Mouse (Mus musculus) forebrain, embryonic 11.5 days (tissue): Measurements from ENCODE around the gene Gsg1. TPM values are rescaled to one million over a fixed set of nuclear protein-coding genes. Genes with fewer than 3 reads are reported as not detected.

Experiments used
- ATAC-seq: fragments of 200-750 bp; cut with Nextera tagmentation; replicated peaks from 2 replicates; pipeline ENCODE4 v1.8.0; 2017; ENCODE audit warnings: moderate TSS enrichment; ENCODE audit not compliant: low FRiP score
- DNase-seq: peaks from one replicate; pipeline ENCODE4 v3.0.0-alpha.2; 2017; ENCODE audit warnings: low spot score
- H3K27ac ChIP-seq: fragments of 300-500 bp; sonication (generic); 2 replicates; pipeline ENCODE4 v1.5.1; 2014; ENCODE audit warnings: low read depth, low read length
- H3K27me3 ChIP-seq: fragments of 300-500 bp; sonication (generic); 2 replicates; pipeline ENCODE4 v1.6.1; 2014; ENCODE audit warnings: mild to moderate bottlenecking, low read length, mixed read lengths; ENCODE audit not compliant: control insufficient read depth, insufficient read depth
- H3K36me3 ChIP-seq: fragments of 300-500 bp; sonication (generic); 2 replicates; pipeline ENCODE4 v1.6.1; 2014; ENCODE audit warnings: mild to moderate bottlenecking, low read length, moderate library complexity, mixed read lengths; ENCODE audit not compliant: control insufficient read depth, insufficient read depth
- H3K4me1 ChIP-seq: fragments of 300-500 bp; sonication (generic); replicated peaks from 2 replicates; pipeline ENCODE4 v1.6.1; 2014; ENCODE audit warnings: low read length, mixed read lengths; ENCODE audit not compliant: control insufficient read depth, insufficient read depth
- H3K4me2 ChIP-seq: fragments of 300-500 bp; sonication (generic); 2 replicates; pipeline ENCODE4 v1.6.1; 2014; ENCODE audit warnings: low read depth, mild to moderate bottlenecking, low read length, moderate library complexity, mixed read lengths; ENCODE audit not compliant: severe bottlenecking
- H3K4me3 ChIP-seq: fragments of 300-500 bp; sonication (generic); 2 replicates; pipeline ENCODE4 v1.5.1; 2014; ENCODE audit warnings: low read depth, low read length
- H3K9ac ChIP-seq: fragments of 300-500 bp; sonication (generic); 2 replicates; pipeline ENCODE4 v1.6.1; 2014; ENCODE audit warnings: low read length
- H3K9me3 ChIP-seq: fragments of 300-500 bp; sonication (generic); 2 replicates; pipeline ENCODE4 v1.6.1; 2016; ENCODE audit warnings: low read length, mixed read lengths; ENCODE audit not compliant: control insufficient read depth
- WGBS: fragments of 180-500 bp; shearing (Covaris S2); extraction: QIAGEN DNeasy Blood & Tissue Kit; methylation state at CpG from one replicate; pipeline ENCODE4 v1.1.7; 2014; 5-methylcytosine and 5-hydroxymethylcytosine counted together
- polyA plus RNA-seq: library from polyadenylated mRNA; unstranded; fragments of >200 nt; fragmentation: Nextera tagmentation; extraction: Ambion mirVana; gene quantifications from 2 replicates; pipeline ENCODE4 v1.2.1, GENCODE M21; 2014

Gene Gsg1
- polyA plus RNA-seq, 1 experiment from 2014 or later: 0.99 TPM

DNA sequence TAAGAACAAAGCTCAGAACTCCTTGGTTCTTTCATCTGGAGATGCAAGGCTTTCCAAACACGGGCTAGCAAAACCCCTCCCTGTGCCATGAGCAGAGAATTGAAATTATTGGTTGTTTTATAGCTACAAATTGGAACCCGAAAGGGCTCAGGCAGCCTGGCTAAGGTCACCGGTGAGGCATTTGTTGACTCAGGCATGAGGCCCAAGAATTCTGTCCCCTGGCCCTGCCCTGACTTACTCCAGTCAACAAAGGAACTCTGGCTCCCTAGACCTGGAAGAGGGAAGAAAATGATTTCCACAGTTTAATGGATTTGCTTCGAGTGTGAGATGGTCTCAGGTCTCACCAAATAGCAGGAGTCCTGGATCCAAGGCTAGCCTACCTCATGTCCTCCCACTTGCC lies 38.2 kb upstream of the Gsg1 start:
- ATAC-seq: no peak
- no peak overlapping the region for H3K4me2 ChIP-seq
- no peaks in the 10 kb centered on the region for H3K27me3 ChIP-seq
- whole genome bisulfite sequencing: 78% methylated on average over 4 of the region's 4 CpGs
- H3K36me3 ChIP-seq: no peaks in the 10 kb centered on the region
- no peak overlapping the region for H3K4me3 ChIP-seq
- H3K9me3 ChIP-seq: no peaks in the 10 kb centered on the region
- no peak overlapping the region for H3K9ac ChIP-seq
- no peak overlapping the region for H3K27ac ChIP-seq
- no peak for DNase-seq
- H3K4me1 ChIP-seq: no peaks in the 10 kb centered on the region

- no peaks in the 10 kb centered on the region for H3K4me1 ChIP-seq
- H3K36me3 ChIP-seq: no peaks in the 10 kb centered on the region
- DNase-seq (no peak), ATAC-seq (no peak)
- whole genome bisulfite sequencing: 62% methylated on average over 10 of the region's 10 CpGs
- H3K4me2 ChIP-seq: no peak overlapping the region
- H3K9me3 ChIP-seq: no peaks in the 10 kb centered on the region
- no peak overlapping the region for H3K27ac ChIP-seq
- no peaks in the 10 kb centered on the region for H3K27me3 ChIP-seq
- H3K4me3 ChIP-seq: no peak overlapping the region
- H3K9ac ChIP-seq: no peak overlapping the region
Measured at GRCm38 (mm10) chr6:135279856-135280255, 25.7 kb upstream of the Gsg1 start.

- no peak for ATAC-seq
- DNase-seq: no peak
- no peak overlapping the region for H3K27ac ChIP-seq
- no peak overlapping the region for H3K4me2 ChIP-seq
- no peak overlapping the region for H3K4me3 ChIP-seq
- H3K9ac ChIP-seq: no peak overlapping the region
- H3K36me3 ChIP-seq: no peaks in the 10 kb centered on the region
- H3K27me3 ChIP-seq: no peaks in the 10 kb centered on the region
- 79% methylated on average over 5 of the region's 5 CpGs for WGBS
- no peaks in the 10 kb centered on the region for H3K9me3 ChIP-seq
- no peaks in the 10 kb centered on the region for H3K4me1 ChIP-seq
Measured at GRCm38 (mm10) chr6:135279286-135279685, 25.1 kb upstream of the Gsg1 start.

DNA sequence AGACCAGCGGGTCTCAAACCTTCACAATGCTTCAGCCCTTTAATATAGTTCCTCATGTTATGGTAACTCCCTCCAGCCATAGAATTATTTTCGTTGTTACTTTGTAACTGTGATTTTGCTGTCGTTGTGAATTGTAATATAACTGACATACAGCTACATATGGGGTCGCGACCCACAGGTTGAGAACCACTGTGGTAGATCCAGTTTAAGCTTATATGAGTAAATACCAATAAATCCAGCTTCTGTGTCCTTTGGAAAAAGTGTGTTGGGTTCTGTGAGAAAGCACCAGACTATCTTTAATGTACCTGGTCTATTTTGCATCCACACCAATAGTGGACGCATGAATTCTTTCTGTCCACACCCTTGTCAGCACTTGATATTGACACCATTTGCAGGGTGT lies 24.2 kb upstream of the Gsg1 start:
- Histone ChIP-seq H3K4me3 (no peak overlapping the region), H3K27ac (no peak overlapping the region), H3K4me1 (no peaks in the 10 kb centered on the region), H3K9ac (no peak overlapping the region), H3K36me3 (no peaks in the 10 kb centered on the region), H3K9me3 (no peaks in the 10 kb centered on the region), H3K27me3 (no peaks in the 10 kb centered on the region), H3K4me2 (no peak overlapping the region)
- WGBS: 91% methylated on average over 6 of the region's 6 CpGs
- DNase-seq: no peak
- no peak for ATAC-seq

GRCm38 (mm10) chr6:135276474-135277295 lies 22.5 kb upstream of the Gsg1 start:
- H3K9me3 ChIP-seq: no peaks in the 10 kb centered on the region
- no peak overlapping the region for H3K27ac ChIP-seq
- no peak overlapping the region for H3K9ac ChIP-seq
- H3K36me3 ChIP-seq: no peaks in the 10 kb centered on the region
- WGBS: 83% methylated on average over 6 of the region's 6 CpGs
- DNase-seq: no peak
- no peak overlapping the region for H3K4me2 ChIP-seq
- H3K27me3 ChIP-seq: no peaks in the 10 kb centered on the region
- no peak overlapping the region for H3K4me3 ChIP-seq
- no peaks in the 10 kb centered on the region for H3K4me1 ChIP-seq
- no peak for ATAC-seq

DNA sequence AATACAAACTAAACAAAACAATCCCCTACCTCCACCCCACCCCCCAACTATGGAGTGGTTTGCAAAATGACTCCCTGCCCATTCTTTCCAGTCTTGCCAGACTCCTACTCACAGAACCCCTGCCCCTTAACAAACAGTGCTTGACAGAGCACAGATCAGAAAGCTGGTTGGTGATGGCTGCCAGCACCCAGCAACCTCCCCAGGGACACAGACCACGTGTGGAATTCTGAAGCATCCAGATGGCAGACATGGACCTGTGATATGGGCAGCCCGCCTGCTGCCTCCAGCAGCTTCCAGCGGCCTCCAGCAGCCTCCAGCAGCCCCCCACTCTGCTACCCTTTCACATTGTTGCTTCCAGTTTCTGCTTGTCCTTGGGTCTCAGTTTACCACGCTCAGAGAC lies 21.1 kb upstream of the Gsg1 start:
- Histone ChIP-seq H3K9ac (no peak overlapping the region), H3K9me3 (no peaks in the 10 kb centered on the region), H3K36me3 (no peaks in the 10 kb centered on the region), H3K27me3 (no peaks in the 10 kb centered on the region), H3K4me3 (no peak overlapping the region), H3K4me2 (no peak overlapping the region), H3K27ac (no peak overlapping the region), H3K4me1 (no peaks in the 10 kb centered on the region)
- ATAC-seq (no peak), DNase-seq (no peak)
- 75% methylated on average over 4 of the region's 4 CpGs for WGBS

- DNase-seq: no peak
- no peak overlapping the region for H3K9ac ChIP-seq
- H3K27me3 ChIP-seq: no peaks in the 10 kb centered on the region
- 91% methylated on average over 6 of the region's 6 CpGs for WGBS
- no peak overlapping the region for H3K27ac ChIP-seq
- ATAC-seq: no peak
- H3K4me3 ChIP-seq: no peak overlapping the region
- no peak overlapping the region for H3K4me2 ChIP-seq
- H3K9me3 ChIP-seq: no peaks in the 10 kb centered on the region
- 0 out of 2 replicates have a peak, but pooled peaks cover 3% of the 10 kb centered on the region for H3K4me1 ChIP-seq
- no peaks in the 10 kb centered on the region for H3K36me3 ChIP-seq
Measured at GRCm38 (mm10) chr6:135273066-135273465, 18.9 kb upstream of the Gsg1 start.

- WGBS: 83% methylated on average over 2 of the region's 2 CpGs
- H3K4me1 ChIP-seq: 0 out of 2 replicates have a peak, but pooled peaks cover 3% of the 10 kb centered on the region
Measured at GRCm38 (mm10) chr6:135271761-135272160, 17.6 kb upstream of the Gsg1 start.

GRCm38 (mm10) chr6:135269626-135270025 lies 15.5 kb upstream of the Gsg1 start:
- 22% methylated on average over 6 of the region's 6 CpGs for WGBS

More at GRCm38 (mm10) chr6:135271761-135272160, 17.6 kb upstream of the Gsg1 start:
- H3K9me3 ChIP-seq: no peaks in the 10 kb centered on the region
- H3K4me2 ChIP-seq: no peak overlapping the region
- no peak overlapping the region for H3K4me3 ChIP-seq
- no peak for DNase-seq
- H3K27ac ChIP-seq: no peak overlapping the region
- no peak for ATAC-seq
- H3K27me3 ChIP-seq: no peaks in the 10 kb centered on the region
- no peak overlapping the region for H3K9ac ChIP-seq
- no peaks in the 10 kb centered on the region for H3K36me3 ChIP-seq

More at GRCm38 (mm10) chr6:135269626-135270025, 15.5 kb upstream of the Gsg1 start:
- H3K27ac ChIP-seq: no peak overlapping the region
- DNase-seq (no peak), ATAC-seq (no peak; the same call in 1 of the 2 replicates)
- no peak overlapping the region for H3K4me2 ChIP-seq
- H3K9ac ChIP-seq: no peak overlapping the region
- no peaks in the 10 kb centered on the region for H3K27me3 ChIP-seq
- H3K9me3 ChIP-seq: no peaks in the 10 kb centered on the region
- H3K4me3 ChIP-seq: no peak overlapping the region
- 0 out of 2 replicates have a peak, but pooled peaks cover 3% of the 10 kb centered on the region for H3K4me1 ChIP-seq
- H3K36me3 ChIP-seq: no peaks in the 10 kb centered on the region
